Mouse (Mus musculus) CH12.LX (cell line): ENCODE data around the gene Macrod1. TPM values are rescaled to one million over a fixed set of nuclear protein-coding genes. Genes with fewer than 3 reads are reported as not detected.

Source experiments
- DNase-seq: peaks from one replicate; pipeline ENCODE4 v3.0.0-alpha.2; 2013; ENCODE audit errors: extremely low read depth
- H3K27ac ChIP-seq: 2 replicates; pipeline ENCODE4 v1.5.1; 2012; ENCODE audit warnings: low read depth, mild to moderate bottlenecking, control low read depth, moderate library complexity; ENCODE audit not compliant: insufficient read depth
- H3K27me3 ChIP-seq: replicated peaks from 2 replicates; pipeline ENCODE3; 2012; ENCODE audit warnings: inconsistent platforms
- H3K36me3 ChIP-seq, 2 experiments: replicated peaks in 1 of 2; 2 replicates each; pipeline versions ENCODE3 to v1.6.1; 2012; ENCODE audit warnings: inconsistent platforms in 1 of 2, low read length in 1 of 2, mild to moderate bottlenecking in 1 of 2, mixed read lengths in 1 of 2, moderate library complexity in 1 of 2; ENCODE audit not compliant: control insufficient read depth in 1 of 2, insufficient read depth in 1 of 2
- H3K4me1 ChIP-seq, 2 experiments: 2 replicates each; pipeline ENCODE4 v1.6.1; 2012; ENCODE audit warnings: inconsistent platforms in 1 of 2, moderate library complexity in 1 of 2; ENCODE audit not compliant: insufficient read depth in 2 of 2, control insufficient read depth in 1 of 2
- H3K4me2 ChIP-seq: 2 replicates; pipeline ENCODE4 v1.6.1; 2012; ENCODE audit warnings: low read depth, mild to moderate bottlenecking, control low read depth; ENCODE audit not compliant: poor library complexity, insufficient read depth, severe bottlenecking
- H3K4me3 ChIP-seq, 3 experiments: fragments of 150-350 bp in 1 of 3; sonication (generic) in 1 of 3; replicated peaks in 1 of 3; 2 replicates each; pipeline versions ENCODE3 to v1.5.1; 2011 to 2012; ENCODE audit warnings: low read depth in 2 of 3, low read length in 2 of 3, mild to moderate bottlenecking in 2 of 3, moderate library complexity in 2 of 3, control low read depth in 1 of 3, improper control_type of control experiment in 1 of 3, inconsistent platforms in 1 of 3, mixed read lengths in 1 of 3; ENCODE audit not compliant: poor library complexity in 1 of 3
- H3K79me2 ChIP-seq: replicated peaks from 2 replicates; pipeline ENCODE4 v1.6.1; 2012; ENCODE audit warnings: mild to moderate bottlenecking, moderate library complexity; ENCODE audit not compliant: control insufficient read depth, poor library complexity, insufficient read depth, severe bottlenecking; ENCODE audit errors: extremely low read depth
- H3K9ac ChIP-seq: 2 replicates; pipeline ENCODE4 v1.6.1; 2012; ENCODE audit warnings: low read depth, mild to moderate bottlenecking, control low read depth, moderate library complexity; ENCODE audit not compliant: insufficient read depth
- H3K9me3 ChIP-seq: replicated peaks from 2 replicates; pipeline ENCODE3; 2012; ENCODE audit warnings: low read length, inconsistent platforms, mixed read lengths
- CHD1 ChIP-seq: IDR thresholded peaks from 2 replicates; pipeline ENCODE4 v1.6.1; 2012; ENCODE audit warnings: low read depth, low read length, improper control_type of control experiment, inconsistent platforms
- CHD2 ChIP-seq: IDR thresholded peaks from 2 replicates; pipeline ENCODE4 v1.6.1; 2011; ENCODE audit warnings: low read length, improper control_type of control experiment
- CTCF ChIP-seq, 2 experiments: IDR thresholded peaks in 1 of 2; conservative IDR thresholded peaks in 1 of 2; 2 replicates each; pipeline ENCODE4 v1.5.1; 2011 to 2012; ENCODE audit warnings: low read depth in 2 of 2, low read length in 2 of 2, improper control_type of control experiment in 1 of 2, inconsistent platforms in 1 of 2, mild to moderate bottlenecking in 1 of 2, moderate library complexity in 1 of 2
- E2F4 ChIP-seq: IDR thresholded peaks from 2 replicates; pipeline ENCODE4 v1.6.1; 2011; ENCODE audit warnings: low read depth, low read length, improper control_type of control experiment; ENCODE audit not compliant: insufficient replicate concordance
- ELF1 ChIP-seq: IDR thresholded peaks from 2 replicates; pipeline ENCODE4 v1.6.1; 2014; ENCODE audit warnings: low read depth, mild to moderate bottlenecking, inconsistent platforms, low read length, improper control_type of control experiment
- EP300 ChIP-seq: IDR thresholded peaks from 2 replicates; pipeline ENCODE4 v1.6.1; 2011; ENCODE audit warnings: low read length, improper control_type of control experiment
- ETS1 ChIP-seq: conservative IDR thresholded peaks from 2 replicates; pipeline ENCODE4 v1.6.1; 2012; ENCODE audit warnings: low read depth, mild to moderate bottlenecking, inconsistent platforms, low read length, improper control_type of control experiment, moderate library complexity
- GABPA ChIP-seq: IDR thresholded peaks from 2 replicates; pipeline ENCODE4 v1.6.1; 2012; ENCODE audit warnings: low read depth, low read length, improper control_type of control experiment, inconsistent platforms; ENCODE audit not compliant: insufficient replicate concordance
- HCFC1 ChIP-seq: IDR thresholded peaks from 2 replicates; pipeline ENCODE4 v1.6.1; 2012; ENCODE audit warnings: low read depth, mild to moderate bottlenecking, inconsistent platforms, low read length, improper control_type of control experiment
- IRF4 ChIP-seq: IDR thresholded peaks from 2 replicates; pipeline ENCODE4 v1.6.1; 2014; ENCODE audit warnings: low read depth, mild to moderate bottlenecking, inconsistent platforms, low read length, improper control_type of control experiment
- KAT2A ChIP-seq: IDR thresholded peaks from 2 replicates; pipeline ENCODE4 v1.6.1; 2012; ENCODE audit warnings: low read length, improper control_type of control experiment, inconsistent platforms; ENCODE audit not compliant: insufficient replicate concordance
- MAFK ChIP-seq: IDR thresholded peaks from 2 replicates; pipeline ENCODE4 v1.6.1; 2011; ENCODE audit warnings: low read length, improper control_type of control experiment; ENCODE audit not compliant: insufficient replicate concordance
- MEF2A ChIP-seq: IDR thresholded peaks from 2 replicates; pipeline ENCODE4 v1.6.1; 2014; ENCODE audit warnings: low read depth, mild to moderate bottlenecking, inconsistent platforms, low read length, improper control_type of control experiment, borderline replicate concordance
- MXI1 ChIP-seq: IDR thresholded peaks from 2 replicates; pipeline ENCODE4 v1.6.1; 2011; ENCODE audit warnings: mild to moderate bottlenecking, low read depth, low read length, improper control_type of control experiment
- MYC ChIP-seq: IDR thresholded peaks from 2 replicates; pipeline ENCODE4 v1.6.1; 2011; ENCODE audit warnings: low read depth, mild to moderate bottlenecking, improper control_type of control experiment, low read length
- NELFE ChIP-seq: IDR thresholded peaks from 2 replicates; pipeline ENCODE4 v1.6.1; 2011; ENCODE audit warnings: low read depth, low read length, improper control_type of control experiment
- NRF1 ChIP-seq: IDR thresholded peaks from 2 replicates; pipeline ENCODE4 v1.6.1; 2014; ENCODE audit warnings: low read depth, mild to moderate bottlenecking, inconsistent platforms, low read length, improper control_type of control experiment, moderate library complexity
- POLR2A ChIP-seq: IDR thresholded peaks from 2 replicates; pipeline ENCODE4 v1.6.1; 2011; ENCODE audit warnings: low read depth, mild to moderate bottlenecking, improper control_type of control experiment, low read length
- RAD21 ChIP-seq: IDR thresholded peaks from 2 replicates; pipeline ENCODE4 v1.6.1; 2011; ENCODE audit warnings: low read depth, mild to moderate bottlenecking, low read length, improper control_type of control experiment, moderate library complexity
- RCOR1 ChIP-seq: conservative IDR thresholded peaks from 2 replicates; pipeline ENCODE4 v1.6.1; 2012; ENCODE audit warnings: low read depth, mild to moderate bottlenecking, inconsistent platforms, low read length, improper control_type of control experiment
- SIN3A ChIP-seq: IDR thresholded peaks from 2 replicates; pipeline ENCODE4 v1.6.1; 2012; ENCODE audit warnings: low read length, improper control_type of control experiment, inconsistent platforms
- SMC3 ChIP-seq: IDR thresholded peaks from 2 replicates; pipeline ENCODE4 v1.6.1; 2011; ENCODE audit warnings: low read depth, low read length, improper control_type of control experiment
- TBP ChIP-seq: conservative IDR thresholded peaks from 2 replicates; pipeline ENCODE4 v1.6.1; 2011; ENCODE audit warnings: low read depth, low read length, improper control_type of control experiment
- TCF12 ChIP-seq: IDR thresholded peaks from 2 replicates; pipeline ENCODE4 v1.6.1; 2014; ENCODE audit warnings: low read depth, mild to moderate bottlenecking, inconsistent platforms, low read length, improper control_type of control experiment
- UBTF ChIP-seq: IDR thresholded peaks from 2 replicates; pipeline ENCODE4 v1.6.1; 2012; ENCODE audit warnings: low read depth, mild to moderate bottlenecking, inconsistent platforms, low read length, improper control_type of control experiment, moderate library complexity
- USF1 ChIP-seq: IDR thresholded peaks from 2 replicates; pipeline ENCODE4 v1.6.1; 2014; ENCODE audit warnings: low read depth, mild to moderate bottlenecking, inconsistent platforms, low read length, improper control_type of control experiment
- USF2 ChIP-seq: conservative IDR thresholded peaks from 2 replicates; pipeline ENCODE4 v1.6.1; 2011; ENCODE audit warnings: low read depth, low read length, improper control_type of control experiment
- ZKSCAN1 ChIP-seq: IDR thresholded peaks from 2 replicates; pipeline ENCODE4 v1.6.1; 2012; ENCODE audit warnings: low read depth, inconsistent platforms, low read length, improper control_type of control experiment, borderline replicate concordance
- ZMIZ1 ChIP-seq: IDR thresholded peaks from 2 replicates; pipeline ENCODE4 v1.6.1; 2012; ENCODE audit warnings: low read depth, mild to moderate bottlenecking, inconsistent platforms, low read length, improper control_type of control experiment
- ZNF384 ChIP-seq: IDR thresholded peaks from 2 replicates; pipeline ENCODE4 v1.6.1; 2012; ENCODE audit warnings: low read depth, low read length, improper control_type of control experiment, inconsistent platforms
- dilution Hi-C: fragments of 300-500 bp; cut with MboI; formaldehyde crosslinking; loops from 2 replicates; pipeline ENCODE4 v1.14.3; 2020; ENCODE audit warnings: low sequenced_read_pairs; ENCODE audit not compliant: extremely low pct_unique_long_range_greater_than_20kb, extremely low pct_ligation_motif_present
- in situ Hi-C: fragments of 300-500 bp; cut with MboI; formaldehyde crosslinking; loops from 3 replicates; pipeline ENCODE4 v1.14.3; 2019; ENCODE audit warnings: low sequenced_read_pairs, low pct_ligation_motif_present, low pct_unique_long_range_greater_than_20kb, mixed read lengths
- polyA plus RNA-seq: library from polyadenylated mRNA; unstranded; fragments of >175 nt; gene quantifications from 2 replicates; pipeline ENCODE4 v1.2.1, GENCODE M21; 2012; ENCODE audit warnings: low read depth; ENCODE audit not compliant: insufficient read length
- total RNA-seq, 2 experiments: library from RNA; depleted of rRNA; stranded (reverse); fragments of 300-350 nt in 1 of 2; fragments of >200 nt in 1 of 2; gene quantifications; 2 replicates each; pipeline ENCODE4 v1.2.3; 2012 to 2014

The Macrod1 gene
- total and polyA plus RNA-seq, 3 experiments, result 1.0 TPM; not detected in 2

- dilution Hi-C loops, result no loop called here
Observed at GRCm38 (mm10) chr19:7234537-7235221, 178.1 kb downstream of the Macrod1 start.

GRCm38 (mm10) chr19:7235461-7235860, 178.9 kb downstream of the Macrod1 start:
- peaks cover 27 to 74% of the 10 kb centered on the region in 2 experiments for H3K36me3 ChIP-seq

More at GRCm38 (mm10) chr19:7234537-7235221, 178.1 kb downstream of the Macrod1 start:
- Histone ChIP-seq H3K4me2 (no peak overlapping the region), H3K27me3 (no peaks in the 10 kb centered on the region), H3K9me3 (no peaks in the 10 kb centered on the region), H3K9ac (no peak overlapping the region), H3K79me2 (peaks cover 24% of the 10 kb centered on the region), H3K4me1 (peaks cover 21 to 52% of the 10 kb centered on the region in 2 experiments), H3K4me3 (no peak overlapping the region), H3K36me3 (peaks cover 35 to 82% of the 10 kb centered on the region in 2 experiments), H3K27ac (no peak overlapping the region)
- TF ChIP-seq NRF1 (no peak), ELF1 (no peak), RCOR1 (no peak), TCF12 (no peak), EP300 (peak; percentile 56), ETS1 (no peak), KAT2A (no peak), RAD21 (peak; percentile 90), SMC3 (peak; percentile 88), CTCF (conservative IDR thresholded peaks at IDR 0.05 in 1 of 2, IDR thresholded peaks at IDR 0.05 in 1 of 2; ENCODE audit: low read depth in 2 of 2, low read length in 2 of 2) (peak; percentile 54 to 96), IRF4 (peak; percentile 96), USF2 (no peak), UBTF (no peak), SIN3A (peak; percentile 35; the same call in 1 of the 2 replicates), CHD2 (0 out of 2 replicates have a peak, but pooled peaks have one; percentile 24), CHD1 (no peak), POLR2A (no peak), GABPA (no peak), MYC (peak; percentile 52; the same call in 1 of the 2 replicates), TBP (no peak), ZKSCAN1 (no peak), HCFC1 (no peak), MXI1 (no peak), ZMIZ1 (no peak), NELFE (no peak), E2F4 (no peak)
- in situ Hi-C loops, result loop anchor here (5.0 kb wide), 1 partner anchor 113 kb away; no protein-coding TSS in a partner anchor
- peak; percentile 79 for DNase-seq

More at GRCm38 (mm10) chr19:7235461-7235860, 178.9 kb downstream of the Macrod1 start:
- H3K27ac ChIP-seq, result no peak overlapping the region
- dilution Hi-C loops, result no loop called here
- peaks cover 32% of the 10 kb centered on the region for H3K79me2 ChIP-seq
- TF ChIP-seq NELFE (no peak), USF1 (no peak), GABPA (no peak), HCFC1 (no peak), TBP (no peak), ZNF384 (no peak), CTCF (conservative IDR thresholded peaks at IDR 0.05 in 1 of 2, IDR thresholded peaks at IDR 0.05 in 1 of 2; ENCODE audit: low read depth in 2 of 2, low read length in 2 of 2) (no peak), EP300 (no peak), E2F4 (no peak), MEF2A (no peak), MYC (no peak), MAFK (no peak)
- H3K9ac ChIP-seq, result no peak overlapping the region
- H3K27me3 ChIP-seq, result no peaks in the 10 kb centered on the region
- no peak overlapping the region for H3K4me2 ChIP-seq
- peaks cover 21 to 55% of the 10 kb centered on the region in 2 experiments for H3K4me1 ChIP-seq
- H3K9me3 ChIP-seq, result no peaks in the 10 kb centered on the region
- DNase-seq, result no peak
- no peak overlapping the region for H3K4me3 ChIP-seq
- in situ Hi-C loops, result no loop called here
